In the genomic region with DNA sequence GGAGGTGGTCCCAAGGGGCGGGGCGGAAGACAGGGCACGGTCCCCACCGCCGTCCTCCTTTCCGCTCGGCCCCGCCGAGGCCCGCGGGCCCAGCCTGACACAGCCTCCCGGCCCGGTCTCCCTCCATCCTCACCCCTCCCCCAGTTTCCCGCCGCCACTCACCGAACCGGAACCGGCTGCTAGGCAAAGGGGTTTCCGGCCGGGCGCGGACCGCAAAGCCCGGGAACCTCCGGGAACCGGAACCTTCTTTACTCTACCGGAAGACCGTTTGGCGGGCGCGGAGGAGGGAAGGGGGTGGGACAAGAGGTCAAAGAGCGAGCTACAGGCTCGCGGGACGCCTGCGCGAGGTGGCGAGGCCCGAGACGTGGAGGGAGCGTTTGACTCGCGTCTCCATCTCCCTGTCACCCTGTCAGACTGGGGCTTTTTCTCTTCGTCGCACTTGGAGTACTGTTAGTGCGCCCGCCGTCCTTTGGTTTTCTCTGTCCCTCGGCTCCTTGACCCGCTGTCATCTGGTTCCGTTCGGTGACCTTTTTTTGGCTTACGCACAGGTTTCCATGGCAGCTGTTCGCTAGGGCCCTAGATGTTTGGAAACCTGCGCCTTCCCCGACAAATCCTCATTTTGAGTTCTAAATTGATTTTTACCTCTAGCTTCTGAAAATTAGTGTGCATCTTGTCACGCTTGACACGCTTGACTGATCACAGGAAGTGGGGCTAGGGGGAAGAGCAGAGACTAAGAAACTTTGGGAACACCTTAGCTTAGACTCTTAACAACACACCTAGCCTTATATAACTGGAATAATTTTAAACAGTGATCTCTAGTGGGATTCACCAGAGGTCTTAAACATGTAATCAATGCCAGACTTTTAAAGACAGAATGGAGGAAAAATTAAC, we compare ENCODE assay signal across 7 mouse cellular contexts. TPM values are rescaled to one million over a fixed set of nuclear protein-coding genes. Genes with fewer than 3 reads are reported as not detected.
DNase-seq lines count a peak whose midpoint lies in the region; ATAC-seq and TF ChIP-seq lines count a peak whose summit lies in the region.

A gene (minus strand): TSS at position 624 of the 891 bp plus-strand sequence.

- H3K9me3 ChIP-seq in embryonic facial prominence, embryonic 11.5 days (replicated peaks; ENCODE audit: control insufficient read depth, low read length), result no peaks in the 10 kb centered on the region
- no peaks in the 10 kb centered on the region for H3K9me3 ChIP-seq in limb, embryonic 12.5 days
- no peaks in the 10 kb centered on the region for H3K9me3 ChIP-seq in midbrain, embryonic 15.5 days

- TF ChIP-seq POLR2A in kidney, adult 2 months (IDR thresholded peaks at IDR 0.05; ENCODE audit: low read depth, low read length), result peak; percentile 39
- peak; percentile 74; the same call in 1 of the 2 replicates for TF ChIP-seq POLR2A in spleen, adult 2 months (IDR thresholded peaks at IDR 0.05; ENCODE audit: low read depth, low read length)

- H3K36me3 ChIP-seq in embryonic facial prominence, embryonic 11.5 days (replicated peaks; ENCODE audit: control insufficient read depth, insufficient read depth, low read depth, low read length), result no peaks in the 10 kb centered on the region
- no peaks in the 10 kb centered on the region for H3K36me3 ChIP-seq in kidney, adult 2 months (ENCODE audit: control insufficient read depth, insufficient read depth, low read length)
- peaks cover 11% of the 10 kb centered on the region; the same call in 1 of the 2 replicates for H3K36me3 ChIP-seq in limb, embryonic 12.5 days
- H3K36me3 ChIP-seq in midbrain, embryonic 15.5 days (replicated peaks), result no peaks in the 10 kb centered on the region
- H3K36me3 ChIP-seq in spleen, adult 2 months (ENCODE audit: control insufficient read depth, insufficient read depth, low read length), result no peaks in the 10 kb centered on the region

- peak within 1 kb of the TSS; percentile 93 for H3K27ac ChIP-seq in embryonic facial prominence, embryonic 11.5 days (replicated peaks; ENCODE audit: low read depth, low read length)
- H3K27ac ChIP-seq in kidney, adult 2 months (ENCODE audit: insufficient read depth, low read depth, low read length), result peak within 1 kb of the TSS; percentile 89
- peak within 1 kb of the TSS; percentile 95 for H3K27ac ChIP-seq in limb, embryonic 12.5 days
- peak within 1 kb of the TSS; percentile 95 for H3K27ac ChIP-seq in midbrain, embryonic 15.5 days
- H3K27ac ChIP-seq in spleen, adult 2 months (ENCODE audit: insufficient read depth, low read length), result peak within 1 kb of the TSS; percentile 93

- no peaks in the 10 kb centered on the region for H3K4me1 ChIP-seq in embryonic facial prominence, embryonic 11.5 days (ENCODE audit: control insufficient read depth, insufficient read depth, low read length)
- H3K4me1 ChIP-seq in kidney, adult 2 months (ENCODE audit: control insufficient read depth, insufficient read depth, low read length), result no peaks in the 10 kb centered on the region
- H3K4me1 ChIP-seq in limb, embryonic 12.5 days (replicated peaks), result peaks cover 16% of the 10 kb centered on the region
- H3K4me1 ChIP-seq in midbrain, embryonic 15.5 days, result peaks cover 24% of the 10 kb centered on the region
- H3K4me1 ChIP-seq in spleen, adult 2 months (ENCODE audit: control insufficient read depth, insufficient read depth, insufficient read length), result peaks cover 7% of the 10 kb centered on the region

- peak within 1 kb of the TSS; percentile 56 for H3K4me2 ChIP-seq in embryonic facial prominence, embryonic 11.5 days (ENCODE audit: low read depth, low read length)
- H3K4me2 ChIP-seq in limb, embryonic 12.5 days, result peak within 1 kb of the TSS; percentile 71
- peak within 1 kb of the TSS; percentile 74 for H3K4me2 ChIP-seq in midbrain, embryonic 15.5 days

- TF ChIP-seq CTCF in kidney, adult 2 months (conservative IDR thresholded peaks at IDR 0.05; ENCODE audit: insufficient read depth, insufficient read length, low read depth, low read length), result no peak
- TF ChIP-seq CTCF in spleen, adult 2 months (IDR thresholded peaks at IDR 0.05; ENCODE audit: extremely low read depth, insufficient read depth, insufficient read length, insufficient replicate concordance), result no peak

- DNase-seq in adrenal gland, postnatal 14 days, result peak; percentile 95
- peak; percentile 91 for DNase-seq in embryonic facial prominence, embryonic 11.5 days (ENCODE audit: low spot score)
- peak; percentile 99 for DNase-seq in heart, adult 11 months
- DNase-seq in kidney, adult 2 months, result peak; percentile 96
- peak; percentile 73 to 86 for DNase-seq in spleen, adult 2 months (ENCODE audit: low read depth in 1 of 2, low spot score in 2 of 2)

- WGBS in embryonic facial prominence, embryonic 11.5 days, result under 1% methylated on average over 52 of the region's 58 CpGs
- WGBS in kidney, adult 2 months, result under 1% methylated on average over 58 of the region's 58 CpGs
- 1% methylated on average over 58 of the region's 58 CpGs for WGBS in limb, embryonic 12.5 days
- WGBS in midbrain, embryonic 15.5 days, result under 1% methylated on average over 58 of the region's 58 CpGs
- WGBS in spleen, adult 2 months, result under 1% methylated on average over 55 of the region's 58 CpGs

- ATAC-seq in embryonic facial prominence, embryonic 11.5 days (replicated peaks; ENCODE audit: insufficient number of reproducible peaks, low FRiP score, low TSS enrichment, low read depth), result peak; percentile 90
- peak; percentile 92 for ATAC-seq in limb, embryonic 12.5 days (ENCODE audit: insufficient number of reproducible peaks, insufficient read depth, low FRiP score, low TSS enrichment, low read depth)
- ATAC-seq in midbrain, embryonic 15.5 days (replicated peaks), result peak; percentile 94

- H3K4me3 ChIP-seq in embryonic facial prominence, embryonic 11.5 days (ENCODE audit: low read depth, low read length), result peak within 1 kb of the TSS; percentile 85
- H3K4me3 ChIP-seq in kidney, adult 2 months (ENCODE audit: insufficient read depth, low read depth, low read length), result peak within 1 kb of the TSS; percentile 75
- H3K4me3 ChIP-seq in limb, embryonic 12.5 days (replicated peaks), result peak within 1 kb of the TSS; percentile 87
- peak within 1 kb of the TSS; percentile 79 for H3K4me3 ChIP-seq in midbrain, embryonic 15.5 days
- H3K4me3 ChIP-seq in spleen, adult 2 months (ENCODE audit: extremely low read depth, insufficient read depth, insufficient read length), result peak within 1 kb of the TSS; percentile 93

- no peaks in the 10 kb centered on the region for H3K27me3 ChIP-seq in embryonic facial prominence, embryonic 11.5 days (ENCODE audit: control insufficient read depth, insufficient read depth, low read length)
- no peaks in the 10 kb centered on the region for H3K27me3 ChIP-seq in kidney, adult 2 months (replicated peaks; ENCODE audit: control insufficient read depth, insufficient read depth, low read length)
- no peaks in the 10 kb centered on the region for H3K27me3 ChIP-seq in limb, embryonic 12.5 days
- H3K27me3 ChIP-seq in midbrain, embryonic 15.5 days (replicated peaks), result no peaks in the 10 kb centered on the region
- no peaks in the 10 kb centered on the region for H3K27me3 ChIP-seq in spleen, adult 2 months (ENCODE audit: control insufficient read depth, insufficient read depth, low read length)

- H3K9ac ChIP-seq in embryonic facial prominence, embryonic 11.5 days (replicated peaks; ENCODE audit: low read length), result peak within 1 kb of the TSS; percentile 97
- H3K9ac ChIP-seq in limb, embryonic 12.5 days (replicated peaks), result peak within 1 kb of the TSS; percentile 89
- H3K9ac ChIP-seq in midbrain, embryonic 15.5 days, result peak within 1 kb of the TSS; percentile 92

RNA-seq across cellular contexts. Expression of the gene that starts here (rescaled TPM):
- 17.6 and 21.1 TPM in 2 replicates for total RNA-seq in adrenal gland, postnatal 14 days (2021)
- 44.2 and 45.7 TPM in 2 replicates for polyA plus RNA-seq in embryonic facial prominence, embryonic 11.5 days (2014; fragmentation: Nextera tagmentation; extraction: Ambion mirVana)
- polyA plus RNA-seq in kidney, adult 2 months (2012; rRNA removed), result 7.9 and 8.1 TPM in 2 replicates
- polyA plus RNA-seq in limb, embryonic 12.5 days (2016; fragmentation: Nextera tagmentation; extraction: Ambion mirVana), result 46.3 and 46.9 TPM in 2 replicates
- polyA plus RNA-seq in midbrain, embryonic 15.5 days (2015; fragmentation: Nextera tagmentation; extraction: Ambion mirVana), result 23.2 and 24.3 TPM in 2 replicates
- polyA plus RNA-seq in spleen, adult 2 months (2012; rRNA removed), result 9.9 and 11.4 TPM in 2 replicates

Comparison
In these comparisons a context has a peak if more than half of its experiments do, and no peak if none do; other contexts are left out.
1. Peak in every context shown above with its lines: DNase-seq, ATAC-seq, H3K4me3 ChIP-seq and H3K27ac ChIP-seq.